Mouse (Mus musculus) limb, embryonic 13.5 days (tissue): ENCODE data around the gene Tmem117. TPM values are rescaled to one million over a fixed set of nuclear protein-coding genes. Genes with fewer than 3 reads are reported as not detected.

Experiments
- ATAC-seq: fragments of 200-750 bp; cut with Nextera tagmentation; 2 replicates; pipeline ENCODE4 v1.8.0; 2017; ENCODE audit warnings: low read depth, moderate number of reproducible peaks, moderate TSS enrichment; ENCODE audit not compliant: low FRiP score
- H3K27ac ChIP-seq: fragments of 300-500 bp; sonication (generic); 2 replicates; pipeline ENCODE4 v1.5.1; 2015; ENCODE audit warnings: inconsistent platforms, mild to moderate bottlenecking, moderate library complexity
- H3K27me3 ChIP-seq: fragments of 300-500 bp; sonication (generic); 2 replicates; pipeline ENCODE4 v1.6.1; 2015; ENCODE audit warnings: mild to moderate bottlenecking, inconsistent platforms
- H3K36me3 ChIP-seq: fragments of 300-500 bp; sonication (generic); 2 replicates; pipeline ENCODE4 v1.6.1; 2015; ENCODE audit warnings: inconsistent platforms, mild to moderate bottlenecking, moderate library complexity
- H3K4me1 ChIP-seq: fragments of 300-500 bp; sonication (generic); 2 replicates; pipeline ENCODE4 v1.6.1; 2015; ENCODE audit warnings: inconsistent platforms
- H3K4me2 ChIP-seq: fragments of 300-500 bp; sonication (generic); replicated peaks from 2 replicates; pipeline ENCODE4 v1.6.1; 2015; ENCODE audit warnings: inconsistent platforms, mild to moderate bottlenecking, moderate library complexity
- H3K4me3 ChIP-seq: fragments of 300-500 bp; sonication (generic); 2 replicates; pipeline ENCODE4 v1.5.1; 2015; ENCODE audit warnings: moderate library complexity, mild to moderate bottlenecking, inconsistent platforms
- H3K9ac ChIP-seq: fragments of 300-500 bp; sonication (generic); 2 replicates; pipeline ENCODE4 v1.6.1; 2015; ENCODE audit warnings: mild to moderate bottlenecking, inconsistent platforms
- H3K9me3 ChIP-seq: fragments of 300-500 bp; sonication (generic); 2 replicates; pipeline ENCODE4 v1.6.1; 2016; ENCODE audit warnings: inconsistent platforms
- WGBS: fragments of 180-500 bp; shearing (Covaris S2); methylation state at CpG from one replicate; pipeline ENCODE4 v1.1.7; 2015; 5-methylcytosine and 5-hydroxymethylcytosine counted together
- polyA plus RNA-seq: library from polyadenylated mRNA; unstranded; fragments of >200 nt; fragmentation: Nextera tagmentation; extraction: Ambion mirVana; gene quantifications from 2 replicates; pipeline ENCODE4 v1.2.1, GENCODE M21; 2015

Tmem117 gene
- polyA plus RNA-seq, 1 experiment from 2014 or later, result 5.5 TPM

DNA sequence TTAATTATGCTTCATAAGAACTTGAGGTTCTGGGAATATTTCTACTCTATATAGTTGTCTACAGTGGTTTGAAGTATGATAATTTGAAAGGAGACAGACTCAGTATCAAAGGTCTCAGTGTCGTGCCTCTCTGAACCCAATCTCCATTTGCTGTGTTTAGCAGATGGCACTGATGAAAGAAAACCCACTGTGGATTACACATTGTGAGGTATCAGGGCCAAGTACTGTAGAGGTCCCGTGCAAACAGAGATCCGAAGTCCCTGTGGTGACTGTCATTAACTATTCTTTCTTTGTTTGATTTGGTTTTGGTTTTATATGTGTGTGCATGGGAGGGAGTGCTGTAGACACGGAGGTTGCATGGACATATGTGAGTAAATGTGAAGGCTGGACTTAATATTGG, 304.0 kb downstream of the Tmem117 start:
- Histone ChIP-seq H3K9ac (no peak overlapping the region), H3K4me1 (no peaks in the 10 kb centered on the region), H3K27ac (no peak overlapping the region), H3K27me3 (no peaks in the 10 kb centered on the region), H3K4me2 (no peak overlapping the region), H3K9me3 (no peaks in the 10 kb centered on the region), H3K36me3 (no peaks in the 10 kb centered on the region), H3K4me3 (no peak overlapping the region)
- 78% methylated on average over 4 of the region's 4 CpGs for WGBS
- no peak for ATAC-seq

- no peak for ATAC-seq
- Histone ChIP-seq H3K9me3 (no peaks in the 10 kb centered on the region), H3K27ac (no peak overlapping the region), H3K27me3 (no peaks in the 10 kb centered on the region), H3K4me1 (no peaks in the 10 kb centered on the region), H3K9ac (no peak overlapping the region), H3K36me3 (no peaks in the 10 kb centered on the region), H3K4me2 (no peak overlapping the region), H3K4me3 (no peak overlapping the region)
- 62% methylated on average over 3 of the region's 3 CpGs for WGBS
Observed at GRCm38 (mm10) chr15:94933480-94933879, 304.4 kb downstream of the Tmem117 start.

DNA sequence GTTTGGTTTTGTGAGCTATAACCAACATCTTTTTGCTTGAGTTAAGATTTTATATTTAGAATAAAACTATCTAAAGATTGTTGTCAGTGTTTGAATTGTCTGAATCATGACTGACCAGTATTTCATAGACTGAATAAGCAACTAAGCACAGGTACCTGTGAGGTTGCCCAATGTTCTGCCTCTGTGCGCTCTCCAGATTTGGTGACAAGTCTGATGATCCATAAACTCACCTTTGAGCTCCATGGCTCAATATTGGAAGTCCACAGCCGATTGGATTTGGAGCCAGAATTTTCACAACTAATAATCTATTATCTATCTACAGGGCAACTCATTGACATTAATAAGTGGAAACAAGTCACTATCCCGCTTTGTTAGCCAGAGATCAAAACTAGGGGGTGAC, 312.9 kb downstream of the Tmem117 start:
- H3K27me3 ChIP-seq, result no peaks in the 10 kb centered on the region
- no peak overlapping the region for H3K4me2 ChIP-seq
- H3K4me1 ChIP-seq, result no peaks in the 10 kb centered on the region
- H3K4me3 ChIP-seq, result no peak overlapping the region
- ATAC-seq, result no peak
- no peak overlapping the region for H3K27ac ChIP-seq
- 90% methylated on average over 3 of the region's 3 CpGs for WGBS
- H3K36me3 ChIP-seq, result no peaks in the 10 kb centered on the region
- no peaks in the 10 kb centered on the region for H3K9me3 ChIP-seq
- H3K9ac ChIP-seq, result no peak overlapping the region

GRCm38 (mm10) chr15:94942465-94942864, 313.4 kb downstream of the Tmem117 start:
- H3K36me3 ChIP-seq, result no peaks in the 10 kb centered on the region
- no peak overlapping the region for H3K9ac ChIP-seq
- H3K27me3 ChIP-seq, result no peaks in the 10 kb centered on the region
- no peak overlapping the region for H3K4me3 ChIP-seq
- WGBS, result 70% methylated on average over 1 of the region's 1 CpGs
- no peak for ATAC-seq
- no peak overlapping the region for H3K27ac ChIP-seq
- H3K4me1 ChIP-seq, result no peaks in the 10 kb centered on the region
- no peak overlapping the region for H3K4me2 ChIP-seq
- H3K9me3 ChIP-seq, result no peaks in the 10 kb centered on the region

- H3K27ac ChIP-seq, result no peak overlapping the region
- H3K4me3 ChIP-seq, result no peak overlapping the region
- no peak for ATAC-seq
- 28% methylated on average over 5 of the region's 5 CpGs for WGBS
- no peaks in the 10 kb centered on the region for H3K36me3 ChIP-seq
- no peaks in the 10 kb centered on the region for H3K27me3 ChIP-seq
- no peaks in the 10 kb centered on the region for H3K4me1 ChIP-seq
- H3K4me2 ChIP-seq, result no peak overlapping the region
- no peak overlapping the region for H3K9ac ChIP-seq
- H3K9me3 ChIP-seq, result no peaks in the 10 kb centered on the region
Observed at GRCm38 (mm10) chr15:94943891-94944290, 314.9 kb downstream of the Tmem117 start.

DNA sequence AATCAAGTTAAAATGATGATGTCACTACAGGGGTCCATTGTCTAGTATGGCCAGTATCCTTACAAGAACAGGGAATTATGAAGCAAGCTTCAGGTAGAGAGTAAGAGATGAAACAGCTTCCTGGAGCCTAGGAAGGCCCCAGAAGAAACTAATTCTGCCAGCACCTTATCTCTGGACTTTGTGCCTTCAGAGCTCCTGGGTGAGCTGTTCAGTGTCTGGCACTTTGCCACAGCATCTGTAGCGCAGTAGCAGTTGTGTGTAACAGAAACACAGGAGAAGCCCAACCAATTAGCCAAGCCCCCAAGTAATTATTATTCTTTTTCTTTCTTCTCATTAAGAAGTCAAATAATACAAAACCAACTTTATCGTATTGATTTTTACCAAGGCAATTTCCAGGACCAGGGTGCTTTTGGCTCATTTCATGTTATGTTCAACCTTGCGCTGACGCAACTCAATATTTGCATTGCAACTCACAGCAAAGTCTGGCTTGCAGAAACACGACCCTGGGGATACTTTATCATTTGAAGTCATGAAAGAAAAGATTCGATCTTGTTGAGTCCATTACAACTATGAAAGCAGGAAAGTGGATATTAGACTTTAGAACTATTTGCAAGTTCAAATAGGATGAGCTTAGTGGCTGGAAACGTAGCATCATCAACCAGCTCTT, 322.5 kb downstream of the Tmem117 start:
- H3K9ac ChIP-seq, result no peak overlapping the region
- 82% methylated on average over 7 of the region's 7 CpGs for WGBS
- no peak overlapping the region for H3K4me2 ChIP-seq
- H3K27ac ChIP-seq, result no peak overlapping the region
- no peak overlapping the region for H3K4me3 ChIP-seq
- ATAC-seq, result no peak
- H3K4me1 ChIP-seq, result no peaks in the 10 kb centered on the region; the same call in 1 of the 2 replicates
- H3K27me3 ChIP-seq, result no peaks in the 10 kb centered on the region
- no peaks in the 10 kb centered on the region for H3K36me3 ChIP-seq
- H3K9me3 ChIP-seq, result no peaks in the 10 kb centered on the region

DNA sequence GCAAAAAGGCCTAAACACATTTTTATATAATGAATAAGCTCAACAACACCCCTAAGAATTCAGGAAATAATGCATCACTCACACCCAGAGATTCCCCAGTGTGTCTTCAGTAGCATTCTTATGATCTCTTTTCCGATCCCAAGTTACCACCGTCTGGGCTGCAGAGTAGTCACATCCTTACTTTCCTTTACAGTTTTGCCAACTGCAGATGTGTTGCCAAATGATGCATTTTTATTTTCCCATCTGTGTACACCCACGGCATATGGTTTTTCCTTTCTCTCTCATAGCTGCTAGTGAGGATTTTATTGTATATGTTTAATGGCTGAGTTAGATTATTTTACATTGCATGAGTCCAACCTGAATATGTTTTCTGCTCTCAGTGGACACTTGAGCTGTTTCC, 327.7 kb downstream of the Tmem117 start:
- Histone ChIP-seq H3K4me1 (peaks cover 6% of the 10 kb centered on the region; the same call in 1 of the 2 replicates), H3K9ac (no peak overlapping the region), H3K27me3 (no peaks in the 10 kb centered on the region), H3K4me2 (no peak overlapping the region), H3K36me3 (no peaks in the 10 kb centered on the region), H3K9me3 (peaks cover 3% of the 10 kb centered on the region; the same call in 1 of the 2 replicates), H3K27ac (no peak overlapping the region), H3K4me3 (no peak overlapping the region)
- ATAC-seq, result no peak; the same call in 1 of the 2 replicates
- 40% methylated on average over 3 of the region's 3 CpGs for WGBS

DNA sequence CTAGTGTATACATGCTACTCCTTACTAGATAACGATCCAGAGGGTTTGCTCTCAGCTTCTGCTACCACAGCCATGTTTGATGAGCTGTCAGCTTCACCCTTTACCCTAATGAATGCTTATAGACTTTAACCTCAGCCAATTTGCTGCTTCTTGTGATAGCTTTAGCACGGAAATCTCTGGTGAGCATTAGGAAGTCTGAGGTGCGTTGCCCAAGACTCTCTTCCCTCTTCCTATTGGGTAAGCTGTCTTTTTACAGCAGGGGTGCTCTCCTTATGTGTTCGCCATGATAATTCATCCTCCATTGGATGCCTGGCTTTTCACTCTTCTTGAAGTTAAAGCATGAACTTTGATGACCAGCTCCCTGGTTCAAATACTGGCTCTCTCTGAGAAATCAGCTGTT, 328.2 kb downstream of the Tmem117 start:
- no peak overlapping the region for H3K4me2 ChIP-seq
- H3K4me1 ChIP-seq, result peaks cover 6% of the 10 kb centered on the region; the same call in 1 of the 2 replicates
- peaks cover 3% of the 10 kb centered on the region; the same call in 1 of the 2 replicates for H3K9me3 ChIP-seq
- 64% methylated on average over 4 of the region's 4 CpGs for whole genome bisulfite sequencing
- no peak for ATAC-seq
- no peak overlapping the region for H3K4me3 ChIP-seq
- no peaks in the 10 kb centered on the region for H3K27me3 ChIP-seq
- no peaks in the 10 kb centered on the region for H3K36me3 ChIP-seq
- H3K27ac ChIP-seq, result no peak overlapping the region
- no peak overlapping the region for H3K9ac ChIP-seq

DNA sequence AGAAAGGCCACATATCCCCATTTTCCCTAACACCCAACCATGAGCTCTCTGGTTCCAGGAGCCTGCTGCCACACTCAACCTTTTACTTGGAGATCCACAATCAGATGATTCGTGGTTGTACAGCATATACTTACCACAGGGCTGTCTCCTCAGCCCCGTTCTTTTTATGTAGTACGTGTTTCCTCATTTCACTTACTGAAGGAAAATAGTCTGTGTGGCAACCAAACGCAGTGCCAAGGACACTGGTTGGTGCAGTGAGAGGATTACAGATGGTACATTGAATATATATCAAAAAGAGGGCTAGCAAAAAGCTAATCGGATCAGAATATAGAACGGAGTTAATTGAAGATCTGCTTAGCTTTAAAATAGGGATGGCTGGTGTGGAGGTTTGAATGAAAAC, 338.0 kb downstream of the Tmem117 start:
- H3K27ac ChIP-seq, result no peak overlapping the region
- H3K36me3 ChIP-seq, result no peaks in the 10 kb centered on the region
- H3K9me3 ChIP-seq, result no peaks in the 10 kb centered on the region
- no peak overlapping the region for H3K9ac ChIP-seq
- no peak overlapping the region for H3K4me3 ChIP-seq
- no peak overlapping the region for H3K4me2 ChIP-seq
- H3K4me1 ChIP-seq, result no peaks in the 10 kb centered on the region
- no peak for ATAC-seq
- 91% methylated on average over 6 of the region's 6 CpGs for WGBS
- H3K27me3 ChIP-seq, result no peaks in the 10 kb centered on the region

DNA sequence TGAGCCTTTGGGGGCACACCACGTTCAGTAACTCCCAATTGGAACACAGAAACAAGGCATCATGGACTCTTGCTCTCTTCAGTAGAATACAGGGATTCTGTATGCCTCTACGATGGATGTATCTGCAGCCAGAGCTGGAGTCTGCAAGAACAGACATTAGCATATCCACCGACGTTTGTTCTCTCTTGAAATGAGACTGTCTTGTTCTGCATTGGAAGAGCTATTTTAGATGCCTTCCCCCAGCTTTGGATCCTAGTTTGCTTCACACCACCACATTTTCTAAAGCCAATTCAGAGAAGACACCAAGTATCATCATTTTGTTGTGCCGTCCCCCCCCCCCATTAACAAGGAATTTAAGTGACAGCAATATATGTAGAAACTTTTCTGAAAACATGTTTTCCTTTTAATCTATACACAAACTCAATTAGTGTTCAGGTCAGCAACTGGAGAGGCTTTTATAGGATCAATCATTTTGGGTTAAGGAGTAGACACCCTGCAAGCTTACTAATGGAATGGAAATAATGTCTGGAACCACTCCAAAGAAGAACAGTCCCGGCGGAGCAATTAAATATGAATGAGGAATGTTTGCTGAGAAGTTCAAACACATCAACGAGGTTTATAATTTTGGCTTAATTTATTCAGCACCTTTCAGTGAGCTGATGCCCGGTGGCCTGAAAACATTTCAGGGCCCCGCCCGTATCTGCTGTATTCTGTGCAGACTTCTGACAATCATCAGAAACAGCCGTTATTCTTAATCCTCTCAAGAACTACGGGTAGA, 339.6 kb downstream of the Tmem117 start:
- H3K4me3 ChIP-seq, result no peak overlapping the region
- WGBS, result 75% methylated on average over 13 of the region's 13 CpGs
- no peaks in the 10 kb centered on the region for H3K4me1 ChIP-seq
- no peak for ATAC-seq
- no peak overlapping the region for H3K4me2 ChIP-seq
- H3K36me3 ChIP-seq, result no peaks in the 10 kb centered on the region
- H3K9me3 ChIP-seq, result no peaks in the 10 kb centered on the region
- no peak overlapping the region for H3K27ac ChIP-seq
- no peak overlapping the region for H3K9ac ChIP-seq
- H3K27me3 ChIP-seq, result no peaks in the 10 kb centered on the region

DNA sequence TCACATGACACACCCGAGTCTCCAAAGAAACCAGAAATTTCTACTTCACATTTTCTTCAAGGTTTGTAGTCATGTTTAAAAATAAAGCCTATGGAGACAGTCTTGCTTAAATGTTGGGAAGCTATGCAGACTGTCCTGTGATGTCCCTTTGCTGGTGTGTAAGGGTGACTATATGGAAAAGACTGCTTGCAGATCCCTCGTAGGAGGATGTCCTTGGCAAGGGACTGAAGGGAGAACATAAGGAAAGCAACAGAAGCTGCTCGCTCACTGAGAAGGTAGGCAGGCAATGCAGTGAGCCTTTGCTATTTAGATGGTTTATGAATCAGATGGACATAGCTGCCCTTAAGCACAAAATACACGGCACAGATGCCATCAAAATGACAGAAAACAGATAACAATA, 352.8 kb downstream of the Tmem117 start:
- no peaks in the 10 kb centered on the region for H3K36me3 ChIP-seq
- no peak overlapping the region for H3K4me3 ChIP-seq
- no peak for ATAC-seq
- peaks cover 12% of the 10 kb centered on the region; the same call in 1 of the 2 replicates for H3K27me3 ChIP-seq
- H3K4me1 ChIP-seq, result no peaks in the 10 kb centered on the region
- whole genome bisulfite sequencing, result 83% methylated on average over 4 of the region's 4 CpGs
- no peak overlapping the region for H3K27ac ChIP-seq
- H3K9ac ChIP-seq, result no peak overlapping the region
- H3K4me2 ChIP-seq, result no peak overlapping the region
- H3K9me3 ChIP-seq, result no peaks in the 10 kb centered on the region

DNA sequence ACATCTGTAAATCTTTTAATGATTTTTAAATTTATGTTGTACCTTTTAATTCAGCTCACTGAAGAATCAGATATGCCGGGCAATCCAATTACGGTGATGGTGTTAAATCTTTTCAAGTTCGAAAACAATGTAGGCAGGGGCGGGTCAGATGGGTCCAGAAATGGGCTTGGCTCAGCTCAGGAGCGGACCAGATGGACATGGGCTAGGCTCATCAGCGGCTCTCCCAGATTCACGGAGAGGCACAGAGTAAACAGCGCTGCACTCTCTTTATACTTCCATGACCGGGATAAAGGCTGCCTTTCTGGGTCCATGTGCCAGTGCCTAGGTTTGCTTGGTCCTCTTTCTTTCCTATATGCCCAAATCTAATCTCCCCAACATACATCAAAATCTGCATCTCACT, 366.3 kb downstream of the Tmem117 start:
- no peak for ATAC-seq
- Histone ChIP-seq H3K27ac (no peak overlapping the region), H3K4me2 (no peak overlapping the region), H3K4me3 (no peak overlapping the region), H3K9ac (no peak overlapping the region), H3K27me3 (no peaks in the 10 kb centered on the region), H3K9me3 (no peaks in the 10 kb centered on the region), H3K36me3 (no peaks in the 10 kb centered on the region), H3K4me1 (no peaks in the 10 kb centered on the region)
- WGBS, result 86% methylated on average over 9 of the region's 9 CpGs
